Mouse (Mus musculus): Measurements from ENCODE around the gene Anapc15-ps.

GRCm38 (mm10) chr10:95673351-95673750 lies at the start of gene Anapc15-ps:
- TF ChIP-seq CTCF (IDR thresholded peaks at IDR 0.05; ENCODE audit: insufficient read depth, low read depth, low read length), result no peak
- no peak for TF ChIP-seq POLR2A (IDR thresholded peaks at IDR 0.05; ENCODE audit: insufficient read depth, low read depth, low read length)
